Mouse (Mus musculus) stomach, embryonic 16.5 days (tissue): ENCODE data around the gene Fam216a. TPM values are rescaled to one million over a fixed set of nuclear protein-coding genes. Genes with fewer than 3 reads are reported as not detected.
A peak's percentile ranks its signal among the peaks of the same experiment; 100 is the strongest.

Source experiments
- ATAC-seq: fragments of 200-750 bp; cut with Nextera tagmentation; 2 replicates; pipeline ENCODE4 v1.8.0; 2017; ENCODE audit warnings: moderate number of reproducible peaks, moderate TSS enrichment; ENCODE audit not compliant: insufficient read depth, low FRiP score
- H3K27ac ChIP-seq: fragments of 300-500 bp; sonication (generic); 2 replicates; pipeline ENCODE4 v1.5.1; 2014; ENCODE audit warnings: low read length
- H3K27me3 ChIP-seq: fragments of 300-500 bp; sonication (generic); 2 replicates; pipeline ENCODE4 v1.6.1; 2014; ENCODE audit warnings: low read length, control low read depth, mixed read lengths; ENCODE audit not compliant: control insufficient read depth, insufficient read depth
- H3K36me3 ChIP-seq: fragments of 300-500 bp; sonication (generic); 2 replicates; pipeline ENCODE4 v1.6.1; 2014; ENCODE audit warnings: low read length; ENCODE audit not compliant: control insufficient read depth, insufficient read depth
- H3K4me1 ChIP-seq: fragments of 300-500 bp; sonication (generic); 2 replicates; pipeline ENCODE4 v1.6.1; 2014; ENCODE audit warnings: low read length, control low read depth, mixed read lengths; ENCODE audit not compliant: control insufficient read depth, insufficient read depth
- H3K4me2 ChIP-seq: fragments of 300-500 bp; sonication (generic); 2 replicates; pipeline ENCODE4 v1.6.1; 2014; ENCODE audit warnings: low read depth, low read length, mixed read lengths
- H3K4me3 ChIP-seq: fragments of 300-500 bp; sonication (generic); replicated peaks from 2 replicates; pipeline ENCODE4 v1.5.1; 2014; ENCODE audit warnings: mild to moderate bottlenecking, low read length
- H3K9ac ChIP-seq: fragments of 300-500 bp; sonication (generic); 2 replicates; pipeline ENCODE4 v1.6.1; 2014; ENCODE audit warnings: low read length
- H3K9me3 ChIP-seq: fragments of 300-500 bp; sonication (generic); replicated peaks from 2 replicates; pipeline ENCODE4 v1.6.1; 2016; ENCODE audit warnings: low read length, control low read depth; ENCODE audit not compliant: control insufficient read depth
- WGBS: fragments of 180-500 bp; shearing (Covaris S2); extraction: QIAGEN DNeasy Blood & Tissue Kit; methylation state at CpG from one replicate; pipeline ENCODE4 v1.1.7; 2014; 5-methylcytosine and 5-hydroxymethylcytosine counted together
- polyA plus RNA-seq: library from polyadenylated mRNA; unstranded; fragments of >200 nt; fragmentation: Nextera tagmentation; extraction: Ambion mirVana; gene quantifications from 2 replicates; pipeline ENCODE4 v1.2.1, GENCODE M21; 2015

Fam216a gene
- polyA plus RNA-seq, 1 experiment from 2014 or later: 35.8 TPM

DNA sequence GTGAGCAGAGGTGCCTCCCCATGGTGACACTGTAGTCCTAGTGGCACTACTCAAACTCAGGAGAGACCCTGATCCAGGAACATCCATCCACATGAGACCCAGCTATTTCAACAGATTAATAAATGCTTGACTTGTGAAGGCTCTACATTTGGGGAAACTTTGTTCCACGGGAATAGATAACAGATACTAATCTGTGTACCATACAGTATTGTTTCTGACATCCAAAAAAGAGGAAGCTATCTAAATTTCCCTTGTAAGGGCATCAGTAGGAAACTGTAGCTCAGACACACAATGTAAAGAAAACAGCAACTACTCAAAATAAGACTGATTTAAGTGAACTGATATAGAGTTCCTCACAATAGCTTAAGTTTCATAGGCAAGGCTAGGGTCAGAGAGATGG, 29.3 kb downstream of the Fam216a start:
- no peaks in the 10 kb centered on the region for H3K27me3 ChIP-seq
- no peak overlapping the region for H3K9ac ChIP-seq
- H3K9me3 ChIP-seq: no peaks in the 10 kb centered on the region
- no peak overlapping the region for H3K27ac ChIP-seq
- H3K4me2 ChIP-seq: no peak overlapping the region
- H3K4me3 ChIP-seq: no peak overlapping the region
- no peaks in the 10 kb centered on the region for H3K4me1 ChIP-seq
- 73% methylated on average over 1 of the region's 1 CpGs for WGBS
- ATAC-seq: no peak
- no peaks in the 10 kb centered on the region for H3K36me3 ChIP-seq

GRCm38 (mm10) chr5:122336554-122337294, 35.4 kb downstream of the Fam216a start:
- H3K36me3 ChIP-seq: no peaks in the 10 kb centered on the region
- H3K9me3 ChIP-seq: no peaks in the 10 kb centered on the region
- H3K4me1 ChIP-seq: no peaks in the 10 kb centered on the region
- ATAC-seq: no peak
- no peak overlapping the region for H3K4me3 ChIP-seq
- H3K27ac ChIP-seq: no peak overlapping the region
- WGBS: 83% methylated on average over 7 of the region's 7 CpGs
- no peak overlapping the region for H3K4me2 ChIP-seq
- H3K9ac ChIP-seq: no peak overlapping the region
- no peaks in the 10 kb centered on the region for H3K27me3 ChIP-seq

GRCm38 (mm10) chr5:122334682-122335081, 37.5 kb downstream of the Fam216a start:
- ATAC-seq: no peak

DNA sequence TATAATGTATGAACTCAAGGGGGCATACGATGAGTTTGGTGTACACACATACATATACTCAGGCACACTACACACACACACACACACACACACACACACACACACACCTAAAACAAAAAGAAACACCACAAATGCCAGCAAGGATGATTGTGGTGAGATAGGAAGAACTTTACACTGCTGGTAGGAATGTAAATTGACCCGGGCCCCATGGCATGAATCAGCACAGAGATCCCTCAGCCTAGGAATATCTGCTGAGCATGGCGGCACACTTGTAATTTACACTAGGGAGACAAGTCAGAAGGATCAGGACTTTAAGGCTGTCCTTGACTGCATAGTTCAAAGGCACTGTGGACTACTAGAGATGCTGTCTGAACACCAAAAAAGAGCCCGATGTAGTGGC, 41.9 kb downstream of the Fam216a start:
- Histone ChIP-seq H3K27ac (no peak overlapping the region), H3K36me3 (no peaks in the 10 kb centered on the region), H3K4me1 (no peaks in the 10 kb centered on the region), H3K4me2 (no peak overlapping the region), H3K27me3 (no peaks in the 10 kb centered on the region), H3K4me3 (no peak overlapping the region), H3K9ac (no peak overlapping the region), H3K9me3 (no peaks in the 10 kb centered on the region)
- ATAC-seq: no peak
- 82% methylated on average over 4 of the region's 4 CpGs for WGBS

More at GRCm38 (mm10) chr5:122334682-122335081, 37.5 kb downstream of the Fam216a start:
- H3K9me3 ChIP-seq: no peaks in the 10 kb centered on the region
- WGBS: 77% methylated on average over 3 of the region's 3 CpGs
- H3K27ac ChIP-seq: no peak overlapping the region
- H3K4me2 ChIP-seq: no peak overlapping the region
- no peaks in the 10 kb centered on the region for H3K27me3 ChIP-seq
- H3K36me3 ChIP-seq: no peaks in the 10 kb centered on the region
- no peak overlapping the region for H3K4me3 ChIP-seq
- H3K4me1 ChIP-seq: no peaks in the 10 kb centered on the region
- H3K9ac ChIP-seq: no peak overlapping the region

- ATAC-seq: no peak
- Histone ChIP-seq H3K9me3 (no peaks in the 10 kb centered on the region), H3K27me3 (no peaks in the 10 kb centered on the region), H3K9ac (no peak overlapping the region), H3K4me3 (no peak overlapping the region), H3K4me2 (no peak overlapping the region), H3K27ac (no peak overlapping the region), H3K4me1 (no peaks in the 10 kb centered on the region), H3K36me3 (no peaks in the 10 kb centered on the region)
- 83% methylated on average over 3 of the region's 3 CpGs for WGBS
Measured at GRCm38 (mm10) chr5:122327283-122327682, 44.9 kb downstream of the Fam216a start.

- Histone ChIP-seq H3K27ac (no peak overlapping the region), H3K4me1 (no peaks in the 10 kb centered on the region), H3K4me2 (no peak overlapping the region), H3K27me3 (no peaks in the 10 kb centered on the region), H3K36me3 (no peaks in the 10 kb centered on the region), H3K4me3 (no peak overlapping the region), H3K9ac (no peak overlapping the region), H3K9me3 (no peaks in the 10 kb centered on the region)
- 85% methylated on average over 8 of the region's 8 CpGs for WGBS
- no peak for ATAC-seq
Measured at GRCm38 (mm10) chr5:122325477-122325876, 46.7 kb downstream of the Fam216a start.

DNA sequence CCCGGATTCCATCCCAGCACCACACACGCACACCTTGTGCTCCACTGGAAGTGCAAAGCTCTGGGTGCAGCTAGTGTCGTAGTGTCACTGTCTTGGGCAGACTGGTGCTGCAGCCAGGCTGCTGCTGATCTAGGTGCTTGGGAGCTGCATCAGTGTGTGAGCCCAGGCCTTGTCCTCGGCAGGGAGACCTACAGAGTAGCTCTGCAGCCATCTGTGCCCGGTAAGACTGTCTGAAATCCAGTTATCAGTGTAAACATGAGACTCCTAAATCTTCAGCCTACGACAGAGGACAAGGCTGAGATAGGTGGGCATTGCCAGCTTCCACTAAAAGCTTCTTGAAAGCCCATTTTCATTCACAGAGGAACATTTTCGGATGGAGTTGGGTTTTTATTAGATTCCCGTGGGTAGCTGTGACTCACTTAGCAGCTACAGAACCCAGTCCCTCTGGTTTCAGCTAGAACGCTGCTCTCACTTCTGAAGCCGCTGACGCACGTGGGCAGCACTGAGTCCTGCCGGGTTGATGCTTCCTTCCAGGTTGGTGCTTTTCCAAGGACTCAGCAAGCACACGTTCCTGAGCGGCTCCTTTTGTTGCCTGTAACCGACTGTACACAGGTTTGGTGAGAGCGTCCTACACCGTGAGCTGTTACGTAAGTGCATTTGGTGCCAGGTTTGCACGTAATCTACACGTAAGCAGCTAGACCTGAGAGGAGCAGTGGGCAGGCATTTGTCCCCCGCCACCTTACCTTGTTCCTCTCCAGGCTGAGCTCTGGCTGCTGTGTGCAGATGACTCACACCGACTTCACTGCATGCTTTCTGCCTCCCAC, 47.3 kb downstream of the Fam216a start:
- Histone ChIP-seq H3K4me2 (no peak overlapping the region), H3K4me3 (no peak overlapping the region), H3K9ac (no peak overlapping the region), H3K36me3 (0 out of 2 replicates have a peak, but pooled peaks cover 4% of the 10 kb centered on the region), H3K4me1 (no peaks in the 10 kb centered on the region), H3K9me3 (no peaks in the 10 kb centered on the region), H3K27me3 (no peaks in the 10 kb centered on the region), H3K27ac (no peak overlapping the region)
- no peak for ATAC-seq
- WGBS: 88% methylated on average over 23 of the region's 23 CpGs

DNA sequence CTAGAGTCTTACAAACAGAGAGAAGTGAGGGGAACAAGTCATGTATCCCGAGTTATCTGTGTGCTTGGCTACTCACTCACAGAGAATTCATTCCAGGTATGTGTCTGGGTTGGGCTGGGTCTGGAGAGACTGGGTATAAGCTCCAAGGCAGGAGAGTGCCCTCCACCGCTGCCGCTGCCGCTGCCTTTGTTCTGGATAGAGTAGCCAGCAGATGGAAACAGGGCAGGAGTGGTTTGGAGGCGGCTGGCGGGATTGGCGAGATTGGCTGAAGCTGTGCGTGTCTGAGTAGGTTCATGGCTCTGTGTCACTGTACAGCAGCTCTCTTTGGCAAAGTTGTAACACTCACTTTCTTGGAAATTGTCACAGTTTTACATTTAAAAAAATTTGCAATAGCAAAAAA, 48.6 kb downstream of the Fam216a start:
- H3K4me3 ChIP-seq: no peak overlapping the region
- H3K9ac ChIP-seq: no peak overlapping the region
- ATAC-seq: no peak

GRCm38 (mm10) chr5:122320205-122320781, 51.9 kb downstream of the Fam216a start:
- no peak overlapping the region for H3K4me3 ChIP-seq
- WGBS: 50% methylated on average over 12 of the region's 12 CpGs
- peak; percentile 67 for ATAC-seq

More for the DNA sequence above, 48.6 kb downstream of the Fam216a start:
- H3K27me3 ChIP-seq: no peaks in the 10 kb centered on the region
- H3K36me3 ChIP-seq: 0 out of 2 replicates have a peak, but pooled peaks cover 4% of the 10 kb centered on the region
- H3K4me1 ChIP-seq: 0 out of 2 replicates have a peak, but pooled peaks cover 1% of the 10 kb centered on the region
- 79% methylated on average over 8 of the region's 8 CpGs for WGBS
- no peak overlapping the region for H3K4me2 ChIP-seq
- no peaks in the 10 kb centered on the region for H3K9me3 ChIP-seq
- H3K27ac ChIP-seq: no peak overlapping the region

More at GRCm38 (mm10) chr5:122320205-122320781, 51.9 kb downstream of the Fam216a start:
- peak overlapping the region; percentile 76; the same call in 1 of the 2 replicates for H3K27ac ChIP-seq
- H3K4me1 ChIP-seq: peaks cover 7% of the 10 kb centered on the region; the same call in 1 of the 2 replicates
- no peak overlapping the region for H3K4me2 ChIP-seq
- no peaks in the 10 kb centered on the region for H3K27me3 ChIP-seq
- H3K9ac ChIP-seq: no peak overlapping the region
- peaks cover 4% of the 10 kb centered on the region; the same call in 1 of the 2 replicates for H3K36me3 ChIP-seq
- H3K9me3 ChIP-seq: no peaks in the 10 kb centered on the region
